Mouse (Mus musculus): ENCODE data around the gene Lcor. TPM values are rescaled to one million over a fixed set of nuclear protein-coding genes. Genes with fewer than 3 reads are reported as not detected.

The Lcor gene
- 16.5 and 21.1 TPM in 2 replicates for polyA plus RNA-seq (2016; fragmentation: Nextera tagmentation; extraction: Ambion mirVana)

GRCm38 (mm10) chr19:41482190-41482908 is at the start of gene Lcor:
Lcor (plus strand) TSS chr19:41482637.
- no peaks in the 10 kb centered on the region for H3K9me3 ChIP-seq

GRCm38 (mm10) chr19:41435366-41435765 is 47.1 kb upstream of the Lcor start:
- Histone ChIP-seq H3K27ac (no peak overlapping the region), H3K27me3 (ENCODE audit: insufficient read depth, poor library complexity, severe bottlenecking) (no peaks in the 10 kb centered on the region), H3K9me3 (no peaks in the 10 kb centered on the region), H3K36me3 (no peaks in the 10 kb centered on the region), H3K4me3 (no peak overlapping the region), H3K4me1 (replicated peaks) (no peaks in the 10 kb centered on the region)
- no peak for DNase-seq (ENCODE audit: low spot score)
- WGBS = 88% methylated on average over 10 of the region's 10 CpGs

More at GRCm38 (mm10) chr19:41482190-41482908, at the start of gene Lcor:
- Histone ChIP-seq H3K36me3 (no peaks in the 10 kb centered on the region), H3K27ac (peak within 1 kb of the TSS; percentile 99), H3K27me3 (ENCODE audit: insufficient read depth, poor library complexity, severe bottlenecking) (peaks cover 4% of the 10 kb centered on the region; the same call in 1 of the 2 replicates), H3K4me1 (replicated peaks) (peaks cover 30% of the 10 kb centered on the region), H3K4me3 (peak within 1 kb of the TSS; percentile 96)
- DNase-seq (ENCODE audit: low spot score) = peak; percentile 83
- WGBS = under 1% methylated on average over 91 of the region's 92 CpGs

- Histone ChIP-seq H3K4me1 (replicated peaks) (peaks cover 5% of the 10 kb centered on the region), H3K9me3 (no peaks in the 10 kb centered on the region), H3K36me3 (no peaks in the 10 kb centered on the region), H3K27ac (no peak overlapping the region), H3K27me3 (ENCODE audit: insufficient read depth, poor library complexity, severe bottlenecking) (peaks cover 10% of the 10 kb centered on the region), H3K4me3 (no peak overlapping the region)
- WGBS = 90% methylated on average over 9 of the region's 9 CpGs
- no peak for DNase-seq (ENCODE audit: low spot score)
Observed at GRCm38 (mm10) chr19:41436461-41436860, 46.0 kb upstream of the Lcor start.

- DNase-seq (ENCODE audit: low spot score) = no peak
- no peak overlapping the region for H3K27ac ChIP-seq
- 86% methylated on average over 6 of the region's 6 CpGs for WGBS
- H3K9me3 ChIP-seq = no peaks in the 10 kb centered on the region
- H3K4me1 ChIP-seq (replicated peaks) = peaks cover 17% of the 10 kb centered on the region
- no peaks in the 10 kb centered on the region for H3K36me3 ChIP-seq
- no peak overlapping the region for H3K4me3 ChIP-seq
- H3K27me3 ChIP-seq (ENCODE audit: insufficient read depth, poor library complexity, severe bottlenecking) = peaks cover 27% of the 10 kb centered on the region
Observed at GRCm38 (mm10) chr19:41438953-41439352, 43.5 kb upstream of the Lcor start.

- H3K4me3 ChIP-seq = no peak overlapping the region
- WGBS = 6% methylated on average over 3 of the region's 3 CpGs
- H3K4me1 ChIP-seq (replicated peaks) = peaks cover 20% of the 10 kb centered on the region
- no peaks in the 10 kb centered on the region for H3K36me3 ChIP-seq
- H3K9me3 ChIP-seq = no peaks in the 10 kb centered on the region
- DNase-seq (ENCODE audit: low spot score) = no peak
- H3K27me3 ChIP-seq (ENCODE audit: insufficient read depth, poor library complexity, severe bottlenecking) = peaks cover 28% of the 10 kb centered on the region
- H3K27ac ChIP-seq = no peak overlapping the region
Observed at GRCm38 (mm10) chr19:41441446-41441845, 41.0 kb upstream of the Lcor start.

GRCm38 (mm10) chr19:41441911-41442607 is 40.4 kb upstream of the Lcor start:
- 17% methylated on average over 20 of the region's 20 CpGs for WGBS
- peaks cover 20% of the 10 kb centered on the region for H3K4me1 ChIP-seq (replicated peaks)
- no peak overlapping the region for H3K27ac ChIP-seq
- H3K9me3 ChIP-seq = no peaks in the 10 kb centered on the region
- no peak for DNase-seq (ENCODE audit: low spot score)
- peak overlapping the region; percentile 34 for H3K4me3 ChIP-seq
- no peaks in the 10 kb centered on the region for H3K36me3 ChIP-seq
- peaks cover 28% of the 10 kb centered on the region for H3K27me3 ChIP-seq (ENCODE audit: insufficient read depth, poor library complexity, severe bottlenecking)

- Histone ChIP-seq H3K9me3 (no peaks in the 10 kb centered on the region), H3K27ac (no peak overlapping the region), H3K27me3 (ENCODE audit: insufficient read depth, poor library complexity, severe bottlenecking) (peaks cover 28% of the 10 kb centered on the region), H3K4me1 (replicated peaks) (peaks cover 20% of the 10 kb centered on the region), H3K4me3 (peak overlapping the region; percentile 34; the same call in 1 of the 2 replicates), H3K36me3 (no peaks in the 10 kb centered on the region)
- 12% methylated on average over 6 of the region's 6 CpGs for WGBS
- DNase-seq (ENCODE audit: low spot score) = peak; percentile 70
Observed at GRCm38 (mm10) chr19:41442608-41442969, 39.8 kb upstream of the Lcor start.

- DNase-seq (ENCODE audit: low spot score) = no peak
Observed at GRCm38 (mm10) chr19:41444491-41444890, 37.9 kb upstream of the Lcor start.

GRCm38 (mm10) chr19:41445013-41445610 is 37.3 kb upstream of the Lcor start:
- 67% methylated on average over 10 of the region's 10 CpGs for WGBS
- DNase-seq (ENCODE audit: low spot score) = no peak
- H3K36me3 ChIP-seq = no peaks in the 10 kb centered on the region
- no peaks in the 10 kb centered on the region for H3K9me3 ChIP-seq
- H3K4me3 ChIP-seq = no peak overlapping the region
- peaks cover 28% of the 10 kb centered on the region for H3K27me3 ChIP-seq (ENCODE audit: insufficient read depth, poor library complexity, severe bottlenecking)
- no peak overlapping the region for H3K27ac ChIP-seq
- peaks cover 20% of the 10 kb centered on the region for H3K4me1 ChIP-seq (replicated peaks)

More at GRCm38 (mm10) chr19:41444491-41444890, 37.9 kb upstream of the Lcor start:
- H3K36me3 ChIP-seq = no peaks in the 10 kb centered on the region
- no peaks in the 10 kb centered on the region for H3K9me3 ChIP-seq
- 72% methylated on average over 8 of the region's 8 CpGs for WGBS
- no peak overlapping the region for H3K4me3 ChIP-seq
- H3K27ac ChIP-seq = no peak overlapping the region
- peaks cover 20% of the 10 kb centered on the region for H3K4me1 ChIP-seq (replicated peaks)
- H3K27me3 ChIP-seq (ENCODE audit: insufficient read depth, poor library complexity, severe bottlenecking) = peaks cover 28% of the 10 kb centered on the region

GRCm38 (mm10) chr19:41445723-41446122 is 36.7 kb upstream of the Lcor start:
- DNase-seq (ENCODE audit: low spot score) = no peak
- 67% methylated on average over 5 of the region's 5 CpGs for WGBS
- no peaks in the 10 kb centered on the region for H3K9me3 ChIP-seq
- H3K27me3 ChIP-seq (ENCODE audit: insufficient read depth, poor library complexity, severe bottlenecking) = peaks cover 25% of the 10 kb centered on the region
- no peaks in the 10 kb centered on the region for H3K36me3 ChIP-seq
- H3K4me3 ChIP-seq = no peak overlapping the region
- no peak overlapping the region for H3K27ac ChIP-seq
- H3K4me1 ChIP-seq (replicated peaks) = peaks cover 20% of the 10 kb centered on the region

- DNase-seq (ENCODE audit: low spot score) = no peak
- 77% methylated on average over 2 of the region's 2 CpGs for WGBS
- peaks cover 11% of the 10 kb centered on the region; the same call in 1 of the 2 replicates for H3K4me1 ChIP-seq (replicated peaks)
Observed at GRCm38 (mm10) chr19:41447166-41447565, 35.3 kb upstream of the Lcor start.

GRCm38 (mm10) chr19:41447760-41448159 is 34.7 kb upstream of the Lcor start:
- Histone ChIP-seq H3K9me3 (no peaks in the 10 kb centered on the region), H3K27ac (no peak overlapping the region), H3K4me3 (no peak overlapping the region), H3K4me1 (replicated peaks) (0 out of 2 replicates have a peak, but pooled peaks cover 7% of the 10 kb centered on the region), H3K27me3 (ENCODE audit: insufficient read depth, poor library complexity, severe bottlenecking) (peaks cover 8% of the 10 kb centered on the region; the same call in 1 of the 2 replicates), H3K36me3 (no peaks in the 10 kb centered on the region)
- 88% methylated on average over 2 of the region's 2 CpGs for WGBS
- DNase-seq (ENCODE audit: low spot score) = no peak

More at GRCm38 (mm10) chr19:41447166-41447565, 35.3 kb upstream of the Lcor start:
- Histone ChIP-seq H3K4me3 (no peak overlapping the region), H3K27me3 (ENCODE audit: insufficient read depth, poor library complexity, severe bottlenecking) (peaks cover 14% of the 10 kb centered on the region), H3K36me3 (no peaks in the 10 kb centered on the region), H3K27ac (no peak overlapping the region), H3K9me3 (no peaks in the 10 kb centered on the region)

Data from hindbrain, embryonic 10.5 days (tissue).